Mouse (Mus musculus) urinary bladder, adult 18-20 months (tissue): ENCODE measurements around the gene Vamp9.

Experiments used
- DNase-seq, 2 experiments: peaks; one replicate each; pipeline ENCODE4 v3.0.0; 2022; ENCODE audit warnings: low spot score in 2 of 2, mixed read lengths in 2 of 2

The Vamp9 gene

GRCm38 (mm10) chr5:99906181-99906956, at the start of gene Vamp9:
Vamp9 (plus strand) TSS chr5:99906254.
- peak; percentile 89 to 95 for DNase-seq

- DNase-seq, result no peak
Measured at GRCm38 (mm10) chr5:99857106-99857637, 48.9 kb upstream of the Vamp9 start.

DNA sequence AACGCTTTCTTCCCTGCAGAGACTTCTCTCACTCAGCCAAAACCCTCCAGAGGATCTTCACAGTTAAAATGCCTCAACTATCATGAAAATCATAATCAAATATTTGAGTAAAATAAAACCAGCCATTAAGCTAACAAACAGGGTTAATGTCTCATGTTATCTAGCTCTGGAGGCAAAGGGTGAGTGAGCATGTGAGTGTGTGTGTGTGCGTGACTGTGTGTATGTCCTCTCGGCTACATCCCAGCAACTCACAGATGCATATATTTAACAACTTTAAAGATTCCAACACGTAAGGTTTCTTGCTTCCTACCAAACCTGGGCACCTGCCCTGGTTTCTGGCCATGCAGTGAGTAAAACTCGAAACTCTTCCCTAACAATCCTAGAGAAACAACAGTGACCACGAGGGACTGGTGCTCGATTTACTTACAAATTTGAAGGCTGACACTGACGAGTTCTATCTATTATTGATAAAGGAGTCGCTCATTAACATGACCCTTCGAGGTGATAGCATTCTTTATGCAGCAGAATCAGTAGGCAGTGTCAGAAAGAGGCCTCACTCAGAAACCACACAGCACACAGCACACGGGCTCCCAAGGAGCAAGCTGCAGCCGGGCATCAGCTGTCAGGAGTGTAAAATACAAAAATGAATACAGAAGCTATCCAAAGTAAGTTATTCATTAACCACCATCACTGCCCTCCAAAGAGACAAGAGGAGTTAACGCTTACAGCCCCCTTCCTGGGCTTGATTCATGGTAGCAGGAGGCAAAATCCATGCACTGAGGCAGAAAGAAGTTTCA, 46.2 kb upstream of the Vamp9 start:
- peak in 1 of 2 experiments; percentile 14 for DNase-seq

- DNase-seq, result no peak
Measured at GRCm38 (mm10) chr5:99861816-99862215, 44.2 kb upstream of the Vamp9 start.

GRCm38 (mm10) chr5:99863656-99864380, 42.2 kb upstream of the Vamp9 start:
- no peak for DNase-seq

- DNase-seq, result no peak
Measured at GRCm38 (mm10) chr5:99865779-99866178, 40.3 kb upstream of the Vamp9 start.

- DNase-seq, result no peak
Measured at GRCm38 (mm10) chr5:99868286-99868685, 37.8 kb upstream of the Vamp9 start.

DNA sequence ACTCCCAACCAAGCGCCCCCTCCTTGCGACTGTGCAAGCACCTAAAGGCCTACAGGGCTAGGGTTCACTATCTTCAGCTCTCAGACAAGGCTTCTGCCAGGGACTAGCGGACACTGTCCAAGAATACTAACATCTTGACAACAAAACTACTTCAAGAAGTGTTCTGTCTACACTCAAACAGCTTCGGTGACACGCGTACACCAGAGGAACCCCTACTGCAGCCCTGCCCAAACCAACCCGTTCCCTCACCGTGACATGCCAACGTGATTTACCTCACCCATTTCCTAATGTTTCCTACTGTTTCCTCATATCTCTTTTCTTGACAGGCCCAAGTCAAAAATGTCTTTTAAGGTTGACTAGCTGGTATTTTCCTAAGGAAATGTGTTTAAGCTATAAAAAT, 37.1 kb upstream of the Vamp9 start:
- no peak for DNase-seq

DNA sequence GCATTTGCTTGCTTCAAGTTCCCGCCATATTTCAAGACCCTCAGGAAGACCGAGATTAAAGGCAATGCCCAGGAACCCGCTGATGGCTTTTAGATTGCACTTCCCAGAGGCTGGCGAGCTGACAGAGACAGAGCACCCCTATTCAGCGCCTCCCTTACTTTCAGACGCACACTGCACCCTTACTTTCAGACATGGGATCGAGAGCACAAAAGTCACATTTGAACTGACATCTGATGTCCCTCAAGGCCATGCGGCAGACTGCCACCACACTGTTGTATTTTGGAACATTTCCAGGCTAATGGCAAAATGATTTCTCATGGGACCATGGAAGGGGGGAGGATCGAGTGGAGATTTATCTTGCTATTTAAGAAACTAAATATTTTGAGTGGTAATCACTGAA, 28.5 kb upstream of the Vamp9 start:
- DNase-seq, result no peak

GRCm38 (mm10) chr5:99882441-99882840, 23.6 kb upstream of the Vamp9 start:
- no peak for DNase-seq

- DNase-seq, result no peak
Measured at GRCm38 (mm10) chr5:99884035-99884434, 22.0 kb upstream of the Vamp9 start.

DNA sequence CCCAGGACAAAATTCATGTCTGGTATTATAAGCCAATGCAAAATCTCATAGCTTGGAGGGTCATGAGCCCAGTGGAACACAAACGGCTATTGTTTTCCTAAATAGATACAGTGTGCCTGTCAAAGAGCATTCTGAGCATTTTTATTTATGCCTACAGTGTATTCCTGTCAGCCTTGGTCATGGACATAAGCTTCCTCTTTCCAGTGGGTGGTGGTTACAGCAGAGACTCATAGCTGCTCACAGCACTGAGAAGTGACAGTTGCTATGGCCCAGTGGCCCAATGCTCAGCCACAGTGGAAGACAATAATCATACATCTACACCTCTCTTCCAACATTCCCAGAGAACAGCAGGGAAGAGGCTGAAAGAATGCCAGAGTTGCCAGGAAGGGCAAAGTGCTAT, 18.9 kb upstream of the Vamp9 start:
- DNase-seq, result no peak

DNA sequence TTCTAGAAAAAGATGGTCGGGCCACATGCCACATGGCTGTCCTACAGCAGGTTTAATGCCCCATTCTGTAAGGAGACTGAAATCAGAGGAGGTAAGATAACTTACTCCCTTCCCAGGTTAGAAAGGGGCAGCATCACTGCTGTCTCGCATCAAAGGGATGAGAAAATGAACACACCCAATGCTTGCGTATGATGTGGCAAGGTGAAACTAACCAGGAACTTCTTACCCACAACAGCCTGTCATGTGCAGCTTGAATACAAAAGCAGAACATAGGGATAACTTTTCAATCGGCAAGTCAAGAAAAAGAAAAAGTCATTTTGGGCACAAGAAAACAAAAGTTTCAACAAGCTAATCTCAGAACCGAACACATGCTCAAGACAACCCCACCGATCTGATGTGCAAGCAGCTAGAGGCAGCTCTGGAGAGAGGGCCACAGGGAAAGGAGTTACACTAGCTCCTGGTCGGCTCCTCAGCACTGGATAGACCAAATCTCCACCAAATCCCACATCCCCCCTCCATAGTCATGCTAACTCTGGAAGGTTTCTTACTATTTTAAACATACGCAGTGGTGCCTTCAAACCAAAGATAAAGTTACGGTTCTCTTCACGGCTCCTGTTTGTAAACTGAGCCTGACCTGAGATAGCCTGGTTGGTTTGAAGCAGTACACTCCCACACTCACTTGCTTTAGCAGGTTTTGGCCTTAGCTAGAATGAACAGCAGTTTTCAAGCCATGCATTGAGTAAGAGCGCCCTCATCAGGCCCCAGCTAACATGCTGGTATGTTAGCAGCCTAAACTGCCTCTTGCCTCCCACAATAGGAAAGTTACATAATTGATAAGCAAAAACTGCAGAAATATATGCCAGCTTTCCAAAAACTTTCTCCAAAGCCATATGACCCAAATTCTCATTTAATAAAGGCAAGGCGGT, 14.3 kb upstream of the Vamp9 start:
- DNase-seq, result no peak

DNA sequence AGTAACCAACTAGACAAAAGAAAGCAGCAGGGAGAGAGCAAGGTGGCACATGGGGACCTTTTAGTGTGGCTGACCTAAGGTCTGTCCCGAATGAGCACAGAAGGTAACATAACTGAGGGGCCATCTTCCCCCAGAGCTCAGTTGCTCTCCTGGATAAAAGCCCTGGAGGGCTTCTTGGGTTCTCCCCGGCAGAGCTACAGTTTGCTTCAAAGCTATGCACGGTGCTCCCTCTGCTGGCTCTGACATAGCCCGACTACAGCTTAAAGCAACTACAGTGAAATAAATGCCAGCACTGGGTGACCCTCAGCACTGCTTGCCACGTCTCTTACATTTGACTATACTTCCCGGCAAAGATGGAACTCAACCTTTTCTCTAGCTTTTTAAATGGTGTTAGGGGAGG, 6.0 kb upstream of the Vamp9 start:
- peak in 1 of 2 experiments; percentile 23 for DNase-seq

- DNase-seq, result no peak
Measured at GRCm38 (mm10) chr5:99905731-99906130, 323 bp upstream of the Vamp9 start.

DNA sequence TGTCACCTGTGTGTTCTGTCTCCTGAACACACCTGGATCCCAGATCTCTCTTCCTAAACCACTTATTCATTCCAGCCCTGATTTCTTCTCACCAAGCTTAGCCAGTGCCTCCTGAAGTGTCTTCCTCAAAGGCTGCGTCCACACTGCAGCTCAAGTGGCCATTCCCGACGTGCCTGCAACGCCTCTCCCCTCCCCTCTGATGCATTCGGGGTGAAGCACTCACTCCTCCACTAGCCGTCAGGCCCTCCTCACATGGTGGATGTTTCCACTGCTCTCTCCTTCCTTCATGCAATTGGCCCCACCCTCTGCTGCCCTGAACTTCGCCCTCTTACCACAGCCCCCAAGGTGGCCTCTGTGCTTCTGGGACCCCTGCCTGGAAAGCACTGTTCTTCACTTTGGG, 9.4 kb downstream of the Vamp9 start:
- no peak for DNase-seq

DNA sequence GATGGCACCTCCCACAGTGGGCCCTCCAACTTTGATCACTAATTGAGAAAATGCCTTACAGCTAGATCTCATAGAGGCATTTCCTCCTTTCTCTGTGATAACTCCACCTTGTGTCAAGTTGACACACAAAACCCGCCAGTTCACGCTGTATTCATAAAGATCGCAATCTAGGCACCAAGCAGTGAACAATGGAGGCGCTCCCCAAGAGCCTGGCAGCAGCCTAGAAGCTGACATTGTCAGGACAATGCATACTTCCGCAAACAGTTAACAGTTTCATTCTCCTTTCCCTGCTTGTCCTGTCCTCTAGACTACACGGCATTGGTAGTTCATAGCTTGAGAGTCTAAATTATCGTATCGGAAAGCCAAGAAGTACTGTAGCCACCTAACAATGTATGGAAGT, 16.0 kb downstream of the Vamp9 start:
- no peak for DNase-seq

GRCm38 (mm10) chr5:99927951-99928350, 21.9 kb downstream of the Vamp9 start:
- DNase-seq, result no peak

DNA sequence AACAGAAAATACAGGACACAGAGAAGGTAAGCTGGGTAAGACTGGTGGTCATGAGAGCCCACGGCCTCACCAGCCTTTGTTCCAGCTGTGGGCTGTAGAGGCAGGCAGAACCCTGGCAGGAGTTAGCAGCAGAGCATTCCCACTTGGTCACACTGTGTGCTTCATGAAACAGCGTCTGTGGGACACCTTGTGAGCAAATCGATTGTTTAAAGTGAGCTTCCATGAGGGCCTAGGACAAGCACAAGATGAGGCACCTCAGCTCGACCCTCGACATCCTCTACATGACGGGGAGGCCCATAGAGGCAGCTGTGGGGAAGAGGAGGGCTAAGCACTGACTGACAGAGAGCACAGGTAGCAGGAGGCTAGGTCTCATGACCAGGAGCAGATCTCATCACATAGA, 25.9 kb downstream of the Vamp9 start:
- no peak for DNase-seq

DNA sequence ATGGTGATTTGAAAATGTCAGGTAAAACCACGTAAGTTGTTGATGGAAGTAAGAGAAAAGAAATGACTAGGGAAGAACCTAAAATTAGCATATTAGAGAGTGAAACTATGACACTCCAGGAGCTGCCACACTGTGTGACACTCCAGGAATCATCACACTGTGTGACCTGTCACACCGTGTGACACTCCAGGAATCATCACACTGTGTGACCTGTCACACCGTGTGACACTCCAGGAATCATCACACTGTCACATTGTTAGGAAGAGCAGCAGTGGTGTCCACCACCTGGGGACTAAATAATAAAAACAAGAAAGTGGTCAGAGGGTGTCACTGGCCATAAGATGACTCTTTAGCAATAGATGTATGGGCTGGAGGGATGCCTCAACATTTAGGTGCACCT, 33.4 kb downstream of the Vamp9 start:
- no peak for DNase-seq

DNA sequence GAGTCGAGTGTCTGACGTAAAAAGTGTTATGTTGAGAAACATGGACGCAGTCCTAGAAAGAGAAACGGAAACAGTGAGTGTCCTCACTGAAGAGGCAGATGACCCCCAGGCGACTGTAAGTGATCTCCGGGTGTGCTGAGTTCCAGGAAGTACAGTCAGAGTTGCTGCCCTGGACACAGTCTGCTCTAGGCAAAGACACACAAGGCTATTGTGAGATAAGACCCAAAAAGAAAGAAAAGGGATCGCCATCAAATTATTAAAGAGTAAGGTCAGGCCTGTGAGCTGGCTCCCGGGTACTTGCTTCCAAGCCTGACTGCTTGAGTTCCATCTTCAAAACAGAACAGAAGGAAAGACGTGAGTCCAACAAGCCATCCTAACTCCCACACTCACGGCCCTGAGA, 35.2 kb downstream of the Vamp9 start:
- no peak for DNase-seq
